Mouse (Mus musculus) right cerebral cortex, postnatal 4 days (tissue): ENCODE data around the gene Serpinc1.
A peak's percentile ranks its signal among the peaks of the same experiment; 100 is the strongest.
"Not testable (repeated sequence)": the region's sequence is repeated elsewhere in the genome, so short reads cannot be mapped to it uniquely, and the experiment has no call there.

Experiments
- DNase-seq: peaks from one replicate; pipeline ENCODE4 v3.0.0-alpha.2; 2022

Gene Serpinc1

GRCm38 (mm10) chr1:161025410-161026210, 47.2 kb downstream of the Serpinc1 start:
- no peak for DNase-seq

GRCm38 (mm10) chr1:161027196-161027595, 48.8 kb downstream of the Serpinc1 start:
- no peak for DNase-seq

GRCm38 (mm10) chr1:161028427-161028826, 50.0 kb downstream of the Serpinc1 start:
- DNase-seq = not testable (repeated sequence)

- no peak for DNase-seq
Measured at GRCm38 (mm10) chr1:161030058-161030457, 51.7 kb downstream of the Serpinc1 start.

- DNase-seq = no peak
Measured at GRCm38 (mm10) chr1:161031881-161032280, 53.5 kb downstream of the Serpinc1 start.

- no peak for DNase-seq
Measured at GRCm38 (mm10) chr1:161032345-161032744, 54.0 kb downstream of the Serpinc1 start.

- DNase-seq = no peak
Measured at GRCm38 (mm10) chr1:161033856-161034434, 55.6 kb downstream of the Serpinc1 start.

GRCm38 (mm10) chr1:161034435-161035280, 56.3 kb downstream of the Serpinc1 start, which contains the start of gene Zbtb37:
Gene Zbtb37, minus strand, starts transcription at chr1:161034849.
- DNase-seq = peak; percentile 99

GRCm38 (mm10) chr1:161035281-161035785, 56.9 kb downstream of the Serpinc1 start:
- no peak for DNase-seq

GRCm38 (mm10) chr1:161035786-161036404, 57.5 kb downstream of the Serpinc1 start:
- peak; percentile 13 for DNase-seq

GRCm38 (mm10) chr1:161036411-161036841, 58.0 kb downstream of the Serpinc1 start:
- peak; percentile 5 for DNase-seq

- DNase-seq = no peak
Measured at GRCm38 (mm10) chr1:161037026-161037425, 58.6 kb downstream of the Serpinc1 start.

GRCm38 (mm10) chr1:161037599-161037998, 59.2 kb downstream of the Serpinc1 start:
- no peak for DNase-seq

- DNase-seq = no peak
Measured at GRCm38 (mm10) chr1:161038004-161038403, 59.6 kb downstream of the Serpinc1 start.

- DNase-seq = no peak
Measured at GRCm38 (mm10) chr1:161038968-161039721, 60.8 kb downstream of the Serpinc1 start.

- no peak for DNase-seq
Measured at GRCm38 (mm10) chr1:161039741-161040425, 61.5 kb downstream of the Serpinc1 start.

GRCm38 (mm10) chr1:161040426-161040770, 62.0 kb downstream of the Serpinc1 start:
- no peak for DNase-seq

- no peak for DNase-seq
Measured at GRCm38 (mm10) chr1:161040855-161041254, 62.5 kb downstream of the Serpinc1 start.

- DNase-seq = no peak
Measured at GRCm38 (mm10) chr1:161041261-161042020, 63.1 kb downstream of the Serpinc1 start.

GRCm38 (mm10) chr1:161046972-161047371, 68.6 kb downstream of the Serpinc1 start:
- no peak for DNase-seq
